Mouse (Mus musculus) olfactory bulb, adult 2 months (tissue): Measurements from ENCODE around the gene Mtfr1l. TPM values are rescaled to one million over a fixed set of nuclear protein-coding genes. Genes with fewer than 3 reads are reported as not detected.
"Not testable (repeated sequence)": the region's sequence is repeated elsewhere in the genome, so short reads cannot be mapped to it uniquely, and the experiment has no call there.

Source experiments
- H3K27ac ChIP-seq: fragments of 200-500 bp; 2 replicates; pipeline ENCODE4 v1.5.1; 2012; ENCODE audit warnings: low read depth, low read length; ENCODE audit not compliant: insufficient read depth
- H3K4me1 ChIP-seq: fragments of 200-500 bp; 2 replicates; pipeline ENCODE4 v1.6.1; 2012; ENCODE audit warnings: low read length; ENCODE audit not compliant: control insufficient read depth, insufficient read depth
- H3K4me3 ChIP-seq: fragments of 200-500 bp; 2 replicates; pipeline ENCODE4 v1.5.1; 2012; ENCODE audit warnings: mild to moderate bottlenecking, low read depth, low read length, moderate library complexity; ENCODE audit not compliant: insufficient read depth
- CTCF ChIP-seq: fragments of 200-500 bp; IDR thresholded peaks from 2 replicates; pipeline ENCODE4 v1.5.1; 2012; ENCODE audit warnings: low read depth, mild to moderate bottlenecking, low read length, moderate library complexity; ENCODE audit not compliant: insufficient read depth
- POLR2A ChIP-seq: fragments of 200-500 bp; IDR thresholded peaks from 2 replicates; pipeline ENCODE4 v1.6.1; 2012; ENCODE audit warnings: mild to moderate bottlenecking, low read depth, low read length, moderate library complexity; ENCODE audit not compliant: insufficient read depth
- WGBS: fragments of 180-500 bp; shearing (Covaris S2); methylation state at CpG from one replicate; pipeline ENCODE4 v1.1.7; 2018; 5-methylcytosine and 5-hydroxymethylcytosine counted together
- polyA plus RNA-seq: library from polyadenylated mRNA; stranded (reverse); fragments of >200 nt; gene quantifications from 2 replicates; pipeline ENCODE4 v1.2.4, GENCODE M21; 2012; ENCODE audit warnings: low replicate concordance; ENCODE audit not compliant: missing spikeins, insufficient read depth, insufficient read length

The Mtfr1l gene
- polyA plus RNA-seq, 1 experiment = not detected

GRCm38 (mm10) chr4:134512798-134513197, 22.4 kb downstream of the Mtfr1l start:
- no peak for TF ChIP-seq POLR2A
- TF ChIP-seq CTCF = no peak
- no peak overlapping the region for H3K4me3 ChIP-seq
- WGBS = 16% methylated on average over 15 of the region's 15 CpGs
- peaks cover 27% of the 10 kb centered on the region for H3K4me1 ChIP-seq
- no peak overlapping the region for H3K27ac ChIP-seq

GRCm38 (mm10) chr4:134511730-134512129, 23.5 kb downstream of the Mtfr1l start:
- Histone ChIP-seq H3K27ac (no peak overlapping the region), H3K4me1 (peaks cover 17% of the 10 kb centered on the region; the same call in 1 of the 2 replicates), H3K4me3 (no peak overlapping the region)
- TF ChIP-seq CTCF (no peak), POLR2A (no peak)
- WGBS = 71% methylated on average over 6 of the region's 6 CpGs

- WGBS = under 1% methylated on average over 42 of the region's 42 CpGs
- Histone ChIP-seq H3K4me3 (peak within 1 kb of the TSS; percentile 34), H3K4me1 (peaks cover 16% of the 10 kb centered on the region; the same call in 1 of the 2 replicates), H3K27ac (no peak within 1 kb of the TSS; the same call in 1 of the 2 replicates)
- TF ChIP-seq POLR2A (0 out of 2 replicates have a peak, but pooled peaks have one; percentile 29), CTCF (no peak; the same call in 1 of the 2 replicates)
Measured at GRCm38 (mm10) chr4:134510845-134511411, 24.3 kb downstream of the Mtfr1l start, which contains the start of gene Aunip. Gene Aunip (plus strand): TSS chr4:134510999.

- TF ChIP-seq CTCF = no peak
- 77% methylated on average over 4 of the region's 4 CpGs for WGBS
- Histone ChIP-seq H3K4me3 (no peak overlapping the region), H3K27ac (no peak overlapping the region), H3K4me1 (peaks cover 12% of the 10 kb centered on the region; the same call in 1 of the 2 replicates)
Measured at GRCm38 (mm10) chr4:134510396-134510795, 24.8 kb downstream of the Mtfr1l start.

- no peak overlapping the region for H3K27ac ChIP-seq
- peaks cover 5% of the 10 kb centered on the region; the same call in 1 of the 2 replicates for H3K4me1 ChIP-seq
- 91% methylated on average over 19 of the region's 19 CpGs for WGBS
- H3K4me3 ChIP-seq = no peak overlapping the region
- no peak for TF ChIP-seq POLR2A
- no peak for TF ChIP-seq CTCF
Measured at GRCm38 (mm10) chr4:134506713-134507112, 28.5 kb downstream of the Mtfr1l start.

GRCm38 (mm10) chr4:134505966-134506594, 29.1 kb downstream of the Mtfr1l start:
- H3K4me1 ChIP-seq = peaks cover 3% of the 10 kb centered on the region; the same call in 1 of the 2 replicates
- 79% methylated on average over 3 of the region's 4 CpGs for WGBS
- TF ChIP-seq POLR2A (no peak), CTCF (no peak)

GRCm38 (mm10) chr4:134505303-134505789, 29.8 kb downstream of the Mtfr1l start:
- TF ChIP-seq CTCF (no peak), POLR2A (no peak)
- no peak overlapping the region for H3K4me3 ChIP-seq
- H3K4me1 ChIP-seq = 0 out of 2 replicates have a peak, but pooled peaks cover 3% of the 10 kb centered on the region
- no peak overlapping the region for H3K27ac ChIP-seq
- WGBS = 92% methylated on average over 4 of the region's 4 CpGs

More at GRCm38 (mm10) chr4:134505966-134506594, 29.1 kb downstream of the Mtfr1l start:
- no peak overlapping the region for H3K27ac ChIP-seq
- no peak overlapping the region for H3K4me3 ChIP-seq

- H3K4me1 ChIP-seq = 0 out of 2 replicates have a peak, but pooled peaks cover 3% of the 10 kb centered on the region
- H3K27ac ChIP-seq = no peak overlapping the region
- TF ChIP-seq POLR2A = no peak
- no peak for TF ChIP-seq CTCF
- 82% methylated on average over 4 of the region's 4 CpGs for whole genome bisulfite sequencing
- H3K4me3 ChIP-seq = no peak overlapping the region
Measured at GRCm38 (mm10) chr4:134503686-134504357, 31.4 kb downstream of the Mtfr1l start.

- no peak overlapping the region for H3K4me3 ChIP-seq
- no peak overlapping the region for H3K27ac ChIP-seq
- peaks cover 20% of the 10 kb centered on the region for H3K4me1 ChIP-seq
- 93% methylated on average over 6 of the region's 6 CpGs for WGBS
- TF ChIP-seq POLR2A (no peak), CTCF (no peak)
Measured at GRCm38 (mm10) chr4:134501095-134501494, 34.1 kb downstream of the Mtfr1l start.

GRCm38 (mm10) chr4:134498983-134499382, 36.2 kb downstream of the Mtfr1l start:
- not testable (repeated sequence) for H3K27ac ChIP-seq, H3K4me3 ChIP-seq
- WGBS = 78% methylated on average over 6 of the region's 6 CpGs
- H3K4me1 ChIP-seq = peaks cover 36% of the 10 kb centered on the region
